Mouse (Mus musculus): ENCODE measurements at regions not wholly inside any gene's neighbourhood (a gene's known extent, or its start where the extent isn't known, plus 50 kb on each side); places are given as distances from the start of the nearest gene placed in this dataset.

DNA sequence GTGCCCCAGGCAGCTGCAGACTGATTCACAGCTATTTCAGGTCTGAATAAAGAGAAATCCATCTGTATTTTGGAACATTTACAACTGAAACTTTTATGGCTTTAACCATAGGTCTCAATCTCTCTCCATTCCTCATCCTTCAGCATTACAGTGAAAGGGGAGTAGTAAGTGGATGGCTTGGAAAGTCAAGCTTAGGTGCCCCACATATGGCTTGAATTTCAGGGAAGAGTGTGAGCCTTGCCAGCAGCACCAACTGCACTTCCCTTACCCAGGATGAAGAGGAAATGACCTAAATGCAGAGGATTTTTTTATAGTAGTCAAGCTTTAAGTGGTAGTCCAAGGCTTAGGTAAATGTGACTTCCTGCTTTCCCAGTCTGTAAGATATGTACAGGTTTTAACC, 279.8 kb downstream of the Impad1 start:
- TF ChIP-seq POLR2A (IDR thresholded peaks at IDR 0.05; ENCODE audit: borderline replicate concordance, extremely low read depth, low read depth, low read length) (no peak), CTCF (IDR thresholded peaks at IDR 0.05; ENCODE audit: insufficient read depth, low read length) (no peak)
